Mouse (Mus musculus) splenic B cell, adult 2 months (primary cell): Measurements from ENCODE around the gene Pla2g4e.

Experiments used
- DNase-seq: peaks from one replicate; pipeline ENCODE4 v3.0.0-alpha.2; 2011; ENCODE audit warnings: low read depth, low spot score
- H3K27me3 ChIP-seq: 2 replicates; pipeline ENCODE4 v1.6.1; 2012; ENCODE audit warnings: mild to moderate bottlenecking, low read length, moderate library complexity, mixed read lengths; ENCODE audit not compliant: control insufficient read depth, poor library complexity, insufficient read depth, severe bottlenecking
- H3K36me3 ChIP-seq: 2 replicates; pipeline ENCODE4 v1.6.1; 2012; ENCODE audit warnings: mild to moderate bottlenecking, low read length, moderate library complexity, mixed read lengths; ENCODE audit not compliant: control insufficient read depth, poor library complexity, insufficient read depth, severe bottlenecking

The Pla2g4e gene

GRCm38 (mm10) chr2:120129252-120129908 is 115.8 kb downstream of the Pla2g4e start:
- Histone ChIP-seq H3K27me3 (no peaks in the 10 kb centered on the region), H3K36me3 (peaks cover 2% of the 10 kb centered on the region; the same call in 1 of the 2 replicates)
- DNase-seq, result no peak

GRCm38 (mm10) chr2:120128611-120129051 is 116.5 kb downstream of the Pla2g4e start:
- DNase-seq, result no peak
- H3K27me3 ChIP-seq, result no peaks in the 10 kb centered on the region
- peaks cover 2% of the 10 kb centered on the region; the same call in 1 of the 2 replicates for H3K36me3 ChIP-seq

GRCm38 (mm10) chr2:120128011-120128410 is 117.1 kb downstream of the Pla2g4e start:
- no peak for DNase-seq
- Histone ChIP-seq H3K36me3 (peaks cover 4% of the 10 kb centered on the region; the same call in 1 of the 2 replicates), H3K27me3 (no peaks in the 10 kb centered on the region)

GRCm38 (mm10) chr2:120126901-120127300 is 118.2 kb downstream of the Pla2g4e start:
- Histone ChIP-seq H3K27me3 (no peaks in the 10 kb centered on the region), H3K36me3 (peaks cover 5% of the 10 kb centered on the region; the same call in 1 of the 2 replicates)
- no peak for DNase-seq

GRCm38 (mm10) chr2:120126408-120126807 is 118.7 kb downstream of the Pla2g4e start:
- Histone ChIP-seq H3K36me3 (peaks cover 6% of the 10 kb centered on the region; the same call in 1 of the 2 replicates), H3K27me3 (no peaks in the 10 kb centered on the region)

GRCm38 (mm10) chr2:120125461-120125860 is 119.7 kb downstream of the Pla2g4e start:
- H3K36me3 ChIP-seq, result peaks cover 8% of the 10 kb centered on the region; the same call in 1 of the 2 replicates
- no peak for DNase-seq
- no peaks in the 10 kb centered on the region for H3K27me3 ChIP-seq

More at GRCm38 (mm10) chr2:120126408-120126807, 118.7 kb downstream of the Pla2g4e start:
- DNase-seq, result peak; percentile 46

- no peaks in the 10 kb centered on the region for H3K27me3 ChIP-seq
- no peak for DNase-seq
- peaks cover 8% of the 10 kb centered on the region; the same call in 1 of the 2 replicates for H3K36me3 ChIP-seq
These were observed 120.2 kb downstream of the Pla2g4e start for GRCm38 (mm10) chr2:120124946-120125345.

GRCm38 (mm10) chr2:120124096-120124495 is 121.0 kb downstream of the Pla2g4e start:
- H3K27me3 ChIP-seq, result no peaks in the 10 kb centered on the region
- DNase-seq, result no peak

GRCm38 (mm10) chr2:120122983-120123382 is 122.2 kb downstream of the Pla2g4e start:
- Histone ChIP-seq H3K36me3 (peaks cover 8% of the 10 kb centered on the region; the same call in 1 of the 2 replicates), H3K27me3 (no peaks in the 10 kb centered on the region)
- no peak for DNase-seq

More at GRCm38 (mm10) chr2:120124096-120124495, 121.0 kb downstream of the Pla2g4e start:
- H3K36me3 ChIP-seq, result peaks cover 8% of the 10 kb centered on the region; the same call in 1 of the 2 replicates

GRCm38 (mm10) chr2:120117346-120117745 is 127.8 kb downstream of the Pla2g4e start:
- no peak for DNase-seq
- H3K36me3 ChIP-seq, result peaks cover 6% of the 10 kb centered on the region; the same call in 1 of the 2 replicates
- no peaks in the 10 kb centered on the region for H3K27me3 ChIP-seq
